Mouse (Mus musculus): ENCODE data around the gene Stx5a. TPM values are rescaled to one million over a fixed set of nuclear protein-coding genes. Genes with fewer than 3 reads are reported as not detected.

The Stx5a gene
- polyA plus RNA-seq, 1 experiment, result 52.8 TPM

- H3K27ac ChIP-seq (ENCODE audit: insufficient read depth, low read length), result no peak overlapping the region
- H3K4me3 ChIP-seq (ENCODE audit: extremely low read depth, insufficient read depth, insufficient read length), result no peak overlapping the region
- TF ChIP-seq CTCF (IDR thresholded peaks at IDR 0.05; ENCODE audit: extremely low read depth, insufficient read depth, insufficient read length, insufficient replicate concordance) (no peak), POLR2A (IDR thresholded peaks at IDR 0.05; ENCODE audit: low read depth, low read length) (no peak)
- H3K27me3 ChIP-seq (ENCODE audit: control insufficient read depth, insufficient read depth, low read length), result no peaks in the 10 kb centered on the region
- peaks cover 9% of the 10 kb centered on the region; the same call in 1 of the 2 replicates for H3K4me1 ChIP-seq (ENCODE audit: control insufficient read depth, insufficient read depth, insufficient read length)
- DNase-seq (ENCODE audit: low read depth in 1 of 2, low spot score in 2 of 2), result no peak
- WGBS, result 93% methylated on average over 2 of the region's 2 CpGs
- H3K36me3 ChIP-seq (ENCODE audit: control insufficient read depth, insufficient read depth, low read length), result peaks cover 33% of the 10 kb centered on the region
Measured at GRCm38 (mm10) chr19:8760757-8761156, 19.5 kb downstream of the Stx5a start.

GRCm38 (mm10) chr19:8763276-8763675 lies 22.1 kb downstream of the Stx5a start:
- no peaks in the 10 kb centered on the region; the same call in 1 of the 2 replicates for H3K4me1 ChIP-seq (ENCODE audit: control insufficient read depth, insufficient read depth, insufficient read length)
- no peak for TF ChIP-seq POLR2A (IDR thresholded peaks at IDR 0.05; ENCODE audit: low read depth, low read length)
- H3K36me3 ChIP-seq (ENCODE audit: control insufficient read depth, insufficient read depth, low read length), result peaks cover 54% of the 10 kb centered on the region
- DNase-seq (ENCODE audit: low read depth in 1 of 2, low spot score in 2 of 2), result no peak
- no peak overlapping the region for H3K4me3 ChIP-seq (ENCODE audit: extremely low read depth, insufficient read depth, insufficient read length)
- H3K27me3 ChIP-seq (ENCODE audit: control insufficient read depth, insufficient read depth, low read length), result no peaks in the 10 kb centered on the region
- H3K27ac ChIP-seq (ENCODE audit: insufficient read depth, low read length), result no peak overlapping the region
- WGBS, result 55% methylated on average over 4 of the region's 4 CpGs

GRCm38 (mm10) chr19:8765562-8765961 lies 24.3 kb downstream of the Stx5a start:
- Histone ChIP-seq H3K36me3 (ENCODE audit: control insufficient read depth, insufficient read depth, low read length) (peaks cover 56% of the 10 kb centered on the region), H3K4me3 (ENCODE audit: extremely low read depth, insufficient read depth, insufficient read length) (no peak overlapping the region), H3K27me3 (ENCODE audit: control insufficient read depth, insufficient read depth, low read length) (no peaks in the 10 kb centered on the region), H3K4me1 (ENCODE audit: control insufficient read depth, insufficient read depth, insufficient read length) (no peaks in the 10 kb centered on the region; the same call in 1 of the 2 replicates), H3K27ac (ENCODE audit: insufficient read depth, low read length) (no peak overlapping the region)
- 97% methylated on average over 9 of the region's 9 CpGs for WGBS
- TF ChIP-seq CTCF (IDR thresholded peaks at IDR 0.05; ENCODE audit: extremely low read depth, insufficient read depth, insufficient read length, insufficient replicate concordance) (no peak), POLR2A (IDR thresholded peaks at IDR 0.05; ENCODE audit: low read depth, low read length) (no peak)
- no peak for DNase-seq (ENCODE audit: low read depth in 1 of 2, low spot score in 2 of 2)

DNA sequence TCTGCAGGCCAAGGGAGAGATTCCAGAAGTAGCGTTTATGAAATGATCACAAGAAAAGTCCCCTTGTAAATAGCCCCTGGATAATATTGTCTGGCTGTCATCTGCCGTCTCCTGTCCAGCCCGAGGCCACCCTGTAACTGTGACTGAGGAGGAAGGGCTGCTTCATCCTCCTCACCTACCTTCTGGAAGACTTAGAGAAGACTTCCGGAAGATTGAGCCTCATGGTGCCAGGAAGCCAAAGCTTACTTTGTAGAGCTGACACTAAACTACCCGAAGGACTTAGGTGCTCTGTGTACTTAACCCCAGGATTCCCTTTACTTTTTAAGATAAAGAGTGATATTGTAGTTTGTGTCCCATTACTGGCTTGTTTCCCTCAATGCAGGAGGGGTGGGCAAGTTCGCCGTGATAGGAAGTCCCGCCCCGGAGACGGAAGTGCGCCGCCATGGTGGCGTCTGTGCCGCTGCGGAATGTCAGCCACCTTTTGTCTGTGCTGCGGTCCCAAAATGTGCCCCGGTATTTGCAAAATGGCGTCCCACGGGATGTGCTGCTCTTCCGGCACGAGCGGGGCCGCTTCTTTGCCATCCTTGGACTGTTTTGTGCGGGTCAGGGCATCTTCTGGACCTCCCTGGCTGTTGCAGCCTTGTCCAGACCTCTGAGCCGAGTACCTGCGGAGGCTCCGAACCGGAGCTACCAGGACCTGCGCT lies 29.5 kb downstream of the Stx5a start, which contains the start of gene Tmem223:
Gene Tmem223, plus strand, starts transcription at position 430 of the 704 bp plus-strand sequence.
- peak within 1 kb of the TSS; percentile 92 for H3K27ac ChIP-seq (ENCODE audit: insufficient read depth, low read length)
- peaks cover 27% of the 10 kb centered on the region for H3K36me3 ChIP-seq (ENCODE audit: control insufficient read depth, insufficient read depth, low read length)
- TF ChIP-seq CTCF (IDR thresholded peaks at IDR 0.05; ENCODE audit: extremely low read depth, insufficient read depth, insufficient read length, insufficient replicate concordance) (no peak), POLR2A (IDR thresholded peaks at IDR 0.05; ENCODE audit: low read depth, low read length) (peak; percentile 87)
- peak; percentile 59 to 77 for DNase-seq (ENCODE audit: low read depth in 1 of 2, low spot score in 2 of 2)
- H3K4me3 ChIP-seq (ENCODE audit: extremely low read depth, insufficient read depth, insufficient read length), result peak within 1 kb of the TSS; percentile 87
- no peaks in the 10 kb centered on the region for H3K27me3 ChIP-seq (ENCODE audit: control insufficient read depth, insufficient read depth, low read length)
- peaks cover 11% of the 10 kb centered on the region; the same call in 1 of the 2 replicates for H3K4me1 ChIP-seq (ENCODE audit: control insufficient read depth, insufficient read depth, insufficient read length)
- 15% methylated on average over 29 of the region's 29 CpGs for WGBS

- Histone ChIP-seq H3K36me3 (ENCODE audit: control insufficient read depth, insufficient read depth, low read length) (peaks cover 6% of the 10 kb centered on the region), H3K27me3 (ENCODE audit: control insufficient read depth, insufficient read depth, low read length) (no peaks in the 10 kb centered on the region), H3K27ac (ENCODE audit: insufficient read depth, low read length) (no peak overlapping the region), H3K4me1 (ENCODE audit: control insufficient read depth, insufficient read depth, insufficient read length) (peaks cover 11% of the 10 kb centered on the region; the same call in 1 of the 2 replicates), H3K4me3 (ENCODE audit: extremely low read depth, insufficient read depth, insufficient read length) (peak overlapping the region; percentile 16; the same call in 1 of the 2 replicates)
- WGBS, result 71% methylated on average over 5 of the region's 5 CpGs
- DNase-seq (ENCODE audit: low read depth in 1 of 2, low spot score in 2 of 2), result no peak
- TF ChIP-seq CTCF (IDR thresholded peaks at IDR 0.05; ENCODE audit: extremely low read depth, insufficient read depth, insufficient read length, insufficient replicate concordance) (no peak), POLR2A (IDR thresholded peaks at IDR 0.05; ENCODE audit: low read depth, low read length) (no peak)
Measured at GRCm38 (mm10) chr19:8772996-8773395, 31.8 kb downstream of the Stx5a start.

GRCm38 (mm10) chr19:8773409-8773808 lies 32.2 kb downstream of the Stx5a start:
- H3K4me1 ChIP-seq (ENCODE audit: control insufficient read depth, insufficient read depth, insufficient read length), result peaks cover 11% of the 10 kb centered on the region; the same call in 1 of the 2 replicates
- H3K27ac ChIP-seq (ENCODE audit: insufficient read depth, low read length), result 0 out of 2 replicates have a peak overlapping the region, but pooled peaks have one; percentile 27
- no peaks in the 10 kb centered on the region for H3K27me3 ChIP-seq (ENCODE audit: control insufficient read depth, insufficient read depth, low read length)
- WGBS, result 31% methylated on average over 6 of the region's 6 CpGs
- H3K36me3 ChIP-seq (ENCODE audit: control insufficient read depth, insufficient read depth, low read length), result peaks cover 5% of the 10 kb centered on the region
- H3K4me3 ChIP-seq (ENCODE audit: extremely low read depth, insufficient read depth, insufficient read length), result peak overlapping the region; percentile 16; the same call in 1 of the 2 replicates
- TF ChIP-seq CTCF (IDR thresholded peaks at IDR 0.05; ENCODE audit: extremely low read depth, insufficient read depth, insufficient read length, insufficient replicate concordance) (no peak), POLR2A (IDR thresholded peaks at IDR 0.05; ENCODE audit: low read depth, low read length) (no peak)
- no peak for DNase-seq (ENCODE audit: low read depth in 1 of 2, low spot score in 2 of 2)

Data from spleen, adult 2 months (tissue).